Mouse (Mus musculus): Measurements from ENCODE around the gene Itih2.

- TF ChIP-seq CTCF (IDR thresholded peaks at IDR 0.05) = no peak
- no peak for TF ChIP-seq EP300 (IDR thresholded peaks at IDR 0.05; ENCODE audit: insufficient read depth, low read depth, low read length)
- no peak for TF ChIP-seq POLR2A (IDR thresholded peaks at IDR 0.05; ENCODE audit: insufficient read depth, low read depth, low read length)
Observed at GRCm38 (mm10) chr2:10071751-10072150, 59.4 kb downstream of the Itih2 start.

Data from heart, adult 2 months (tissue).